Mouse (Mus musculus): ENCODE measurements around the gene Serinc3. TPM values are rescaled to one million over a fixed set of nuclear protein-coding genes. Genes with fewer than 3 reads are reported as not detected.

Gene Serinc3
- polyA plus RNA-seq, 1 experiment from 2014 or later = 33.6 TPM

DNA sequence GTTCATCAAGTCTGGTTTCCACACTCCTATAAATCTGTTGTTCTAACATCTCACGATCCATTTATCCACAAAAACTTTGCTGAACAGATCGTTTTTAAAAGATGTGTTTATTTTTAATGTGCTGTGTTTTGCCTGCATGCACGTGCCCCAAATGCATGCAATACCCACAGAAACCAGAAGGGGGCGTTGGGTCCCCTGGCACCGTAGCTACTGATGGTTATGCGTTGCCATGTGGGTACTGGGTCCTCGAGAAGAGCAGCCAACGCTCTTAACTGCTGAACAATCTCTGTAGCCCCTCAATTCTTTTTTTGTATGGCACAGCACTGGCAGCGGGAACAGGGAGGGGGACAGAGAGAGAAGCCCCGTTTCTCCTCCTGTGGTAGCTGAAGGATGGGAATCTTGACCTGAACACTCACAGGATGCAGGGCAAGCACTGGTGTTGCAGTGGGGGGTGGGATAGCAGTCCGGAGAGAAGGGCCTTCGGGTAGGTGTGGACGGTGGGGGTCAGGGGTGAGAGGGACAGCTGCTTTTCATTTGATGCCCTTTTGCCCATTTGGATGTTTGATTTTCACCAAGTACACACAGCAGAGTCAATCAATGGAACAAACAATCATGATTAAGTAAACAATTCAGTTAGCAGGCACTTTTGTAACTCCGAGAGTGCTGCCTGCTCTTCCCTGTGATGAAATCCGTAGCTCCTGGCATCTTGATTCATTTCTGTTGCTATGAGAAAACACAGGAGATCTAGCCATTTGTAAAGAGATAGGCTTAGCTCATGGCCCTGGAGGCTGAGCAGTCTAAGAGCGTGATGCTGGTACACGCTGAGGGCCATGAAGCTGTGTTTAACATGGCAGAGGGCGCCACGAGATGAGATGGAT, 58.3 kb downstream of the Serinc3 start:
- Histone ChIP-seq H3K27me3 (replicated peaks) (no peaks in the 10 kb centered on the region), H3K36me3 (no peaks in the 10 kb centered on the region), H3K9me3 (replicated peaks) (no peaks in the 10 kb centered on the region), H3K4me1 (0 out of 2 replicates have a peak, but pooled peaks cover 4% of the 10 kb centered on the region), H3K9ac (replicated peaks) (no peak overlapping the region), H3K4me2 (no peak overlapping the region), H3K27ac (replicated peaks) (no peak overlapping the region), H3K4me3 (replicated peaks) (no peak overlapping the region)
- no peak for ATAC-seq (ENCODE audit: low FRiP score)
- 49% methylated on average over 19 of the region's 19 CpGs for WGBS

GRCm38 (mm10) chr2:163584088-163584426, 60.9 kb downstream of the Serinc3 start:
- 80% methylated on average over 10 of the region's 10 CpGs for WGBS
- no peaks in the 10 kb centered on the region for H3K27me3 ChIP-seq (replicated peaks)
- ATAC-seq (ENCODE audit: low FRiP score) = no peak

GRCm38 (mm10) chr2:163583226-163584087, 61.5 kb downstream of the Serinc3 start:
- no peak for ATAC-seq (ENCODE audit: low FRiP score)
- WGBS = 85% methylated on average over 10 of the region's 10 CpGs
- no peaks in the 10 kb centered on the region for H3K9me3 ChIP-seq (replicated peaks)

More at GRCm38 (mm10) chr2:163584088-163584426, 60.9 kb downstream of the Serinc3 start:
- Histone ChIP-seq H3K27ac (replicated peaks) (no peak overlapping the region), H3K4me2 (no peak overlapping the region), H3K9ac (replicated peaks) (no peak overlapping the region), H3K36me3 (no peaks in the 10 kb centered on the region), H3K4me1 (0 out of 2 replicates have a peak, but pooled peaks cover 4% of the 10 kb centered on the region), H3K9me3 (replicated peaks) (no peaks in the 10 kb centered on the region), H3K4me3 (replicated peaks) (no peak overlapping the region)

DNA sequence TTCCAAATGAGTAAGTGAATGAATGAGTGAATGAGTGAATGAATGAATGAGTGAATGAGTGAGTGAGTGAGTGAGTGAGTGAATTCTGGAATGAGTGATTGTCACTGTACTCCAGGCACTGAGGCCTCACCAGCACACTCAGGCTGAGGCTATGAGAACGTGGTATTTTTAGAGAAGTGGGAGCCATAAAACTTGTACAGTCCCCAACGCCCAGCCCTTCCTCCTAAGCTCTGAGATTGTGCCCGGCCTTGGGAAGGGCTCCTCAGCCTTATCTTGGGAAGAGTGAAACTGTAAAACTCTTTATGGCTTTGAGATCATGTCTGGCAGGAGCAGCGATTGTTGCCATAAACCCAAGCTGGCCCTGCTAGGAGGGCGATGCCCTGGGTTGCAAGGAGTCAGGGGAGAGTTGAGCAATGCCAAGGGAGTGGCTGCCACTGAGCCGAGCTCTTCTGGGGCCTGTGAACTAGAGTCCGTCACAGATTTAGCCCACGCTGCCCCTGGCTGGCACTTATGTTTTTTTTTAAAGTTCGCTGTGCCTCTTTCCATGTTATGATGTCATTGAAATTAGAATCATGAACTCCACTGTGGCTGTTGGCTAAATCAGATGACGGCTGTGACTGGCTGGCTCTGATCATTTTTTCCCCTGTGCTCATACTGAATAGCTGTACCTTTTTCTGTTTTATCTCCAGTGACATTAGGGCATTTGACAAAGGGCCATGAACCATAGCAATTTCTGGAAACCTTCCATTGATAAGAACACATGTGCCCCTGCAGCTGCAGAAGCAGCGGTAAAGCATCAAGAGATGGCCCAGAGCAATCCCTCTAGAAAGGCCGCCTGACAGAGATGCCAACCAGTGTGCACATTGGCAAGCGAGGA, 64.6 kb downstream of the Serinc3 start:
- no peaks in the 10 kb centered on the region for H3K9me3 ChIP-seq (replicated peaks)
- H3K27me3 ChIP-seq (replicated peaks) = no peaks in the 10 kb centered on the region
- H3K36me3 ChIP-seq = no peaks in the 10 kb centered on the region
- WGBS = 72% methylated on average over 13 of the region's 13 CpGs
- no peak overlapping the region for H3K4me2 ChIP-seq
- ATAC-seq (ENCODE audit: low FRiP score) = no peak
- H3K9ac ChIP-seq (replicated peaks) = no peak overlapping the region
- no peaks in the 10 kb centered on the region for H3K4me1 ChIP-seq
- no peak overlapping the region for H3K4me3 ChIP-seq (replicated peaks)
- no peak overlapping the region for H3K27ac ChIP-seq (replicated peaks)

More at GRCm38 (mm10) chr2:163583226-163584087, 61.5 kb downstream of the Serinc3 start:
- H3K4me3 ChIP-seq (replicated peaks) = no peak overlapping the region
- no peaks in the 10 kb centered on the region for H3K27me3 ChIP-seq (replicated peaks)
- H3K36me3 ChIP-seq = no peaks in the 10 kb centered on the region
- H3K4me2 ChIP-seq = no peak overlapping the region
- no peak overlapping the region for H3K27ac ChIP-seq (replicated peaks)
- no peak overlapping the region for H3K9ac ChIP-seq (replicated peaks)
- 0 out of 2 replicates have a peak, but pooled peaks cover 4% of the 10 kb centered on the region for H3K4me1 ChIP-seq

DNA sequence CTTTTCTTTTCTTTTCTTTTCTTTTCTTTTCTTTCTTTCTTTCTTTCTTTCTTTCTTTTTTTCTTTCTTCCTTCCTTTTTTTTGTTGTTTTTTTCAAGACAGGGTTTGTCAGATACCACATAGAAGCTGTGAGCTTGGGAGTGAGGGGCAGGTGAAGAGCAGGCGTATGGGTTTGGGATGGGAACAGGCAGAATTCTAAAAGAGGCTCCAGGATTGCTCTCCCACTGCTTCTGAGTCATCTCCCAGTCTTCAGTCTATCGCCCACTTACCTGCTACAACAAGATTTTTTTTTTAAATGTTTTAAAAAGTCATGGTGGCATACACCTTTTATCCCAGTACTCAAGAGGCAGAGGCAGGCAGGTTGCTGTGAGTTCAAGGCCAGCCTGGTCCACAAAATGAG, 66.9 kb downstream of the Serinc3 start:
- 82% methylated on average over 2 of the region's 2 CpGs for WGBS
- Histone ChIP-seq H3K9me3 (replicated peaks) (no peaks in the 10 kb centered on the region), H3K4me3 (replicated peaks) (no peak overlapping the region), H3K36me3 (no peaks in the 10 kb centered on the region), H3K9ac (replicated peaks) (no peak overlapping the region), H3K27me3 (replicated peaks) (no peaks in the 10 kb centered on the region), H3K4me2 (no peak overlapping the region), H3K4me1 (no peaks in the 10 kb centered on the region), H3K27ac (replicated peaks) (no peak overlapping the region)
- ATAC-seq (ENCODE audit: low FRiP score) = no peak

DNA sequence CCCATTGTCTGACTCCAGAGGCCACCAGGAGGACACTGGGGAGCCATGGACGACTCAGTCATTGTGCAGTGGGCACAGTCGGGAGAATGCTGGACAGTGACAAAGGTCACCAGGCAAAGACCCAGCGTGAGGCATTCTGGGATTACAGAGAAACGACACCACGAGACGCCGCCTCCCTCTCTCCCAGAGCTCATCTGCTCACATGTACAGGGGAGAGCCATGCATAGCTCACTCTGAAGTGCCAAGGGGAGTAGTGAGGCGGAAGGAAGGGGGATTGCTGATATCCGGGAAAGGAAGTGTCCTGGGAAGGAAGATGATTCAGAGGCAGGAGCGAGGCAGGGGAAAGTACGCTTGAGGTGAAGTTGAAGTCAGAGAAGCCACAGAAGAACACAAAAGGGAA, 69.7 kb downstream of the Serinc3 start:
- H3K4me3 ChIP-seq (replicated peaks) = no peak overlapping the region
- no peaks in the 10 kb centered on the region for H3K36me3 ChIP-seq
- no peaks in the 10 kb centered on the region for H3K9me3 ChIP-seq (replicated peaks)
- H3K9ac ChIP-seq (replicated peaks) = no peak overlapping the region
- H3K27me3 ChIP-seq (replicated peaks) = no peaks in the 10 kb centered on the region
- 51% methylated on average over 11 of the region's 11 CpGs for WGBS
- H3K4me2 ChIP-seq = no peak overlapping the region
- H3K4me1 ChIP-seq = no peaks in the 10 kb centered on the region
- H3K27ac ChIP-seq (replicated peaks) = no peak overlapping the region
- ATAC-seq (ENCODE audit: low FRiP score) = no peak

GRCm38 (mm10) chr2:163574321-163574720, 70.6 kb downstream of the Serinc3 start:
- Histone ChIP-seq H3K4me3 (replicated peaks) (no peak overlapping the region), H3K4me1 (no peaks in the 10 kb centered on the region), H3K4me2 (no peak overlapping the region), H3K27ac (replicated peaks) (no peak overlapping the region), H3K9ac (replicated peaks) (no peak overlapping the region), H3K36me3 (no peaks in the 10 kb centered on the region), H3K27me3 (replicated peaks) (no peaks in the 10 kb centered on the region), H3K9me3 (replicated peaks) (no peaks in the 10 kb centered on the region)
- no peak for ATAC-seq (ENCODE audit: low FRiP score)
- 85% methylated on average over 3 of the region's 3 CpGs for WGBS

Other genes starting within 250 kb of the Serinc3 start
- 0.96 and 2.0 TPM in 2 replicates for gene Jph2, start 247.1 kb downstream of the Serinc3 start, polyA plus RNA-seq (2015; fragmentation: Nextera tagmentation; extraction: Ambion mirVana)
- gene Oser1, start 220.4 kb downstream of the Serinc3 start, polyA plus RNA-seq (2015; fragmentation: Nextera tagmentation; extraction: Ambion mirVana) = 72.6 and 82.1 TPM in 2 replicates
- gene Gdap1l1, start 206.7 kb downstream of the Serinc3 start, polyA plus RNA-seq (2015; fragmentation: Nextera tagmentation; extraction: Ambion mirVana) = 108 and 129 TPM in 2 replicates
- 17.1 and 18.3 TPM in 2 replicates for gene Fitm2, start 172.5 kb downstream of the Serinc3 start, polyA plus RNA-seq (2015; fragmentation: Nextera tagmentation; extraction: Ambion mirVana)
- gene R3hdml, start 152.8 kb downstream of the Serinc3 start, polyA plus RNA-seq (2015; fragmentation: Nextera tagmentation; extraction: Ambion mirVana) = 0.18 TPM in 1 of 2 replicates, not detected in the other
- 0.04 and 5.2 TPM in 2 replicates for gene Hnf4a, start 138.3 kb downstream of the Serinc3 start, polyA plus RNA-seq (2015; fragmentation: Nextera tagmentation; extraction: Ambion mirVana)
- 37.5 and 39.1 TPM in 2 replicates for gene Ttpal, start 42.8 kb downstream of the Serinc3 start, polyA plus RNA-seq (2015; fragmentation: Nextera tagmentation; extraction: Ambion mirVana)
- 107 and 110 TPM in 2 replicates for gene Pkig, start 13.3 kb upstream of the Serinc3 start, polyA plus RNA-seq (2015; fragmentation: Nextera tagmentation; extraction: Ambion mirVana)
- gene Ada, start 105.1 kb upstream of the Serinc3 start, polyA plus RNA-seq (2015; fragmentation: Nextera tagmentation; extraction: Ambion mirVana) = 4.2 and 10.1 TPM in 2 replicates
- gene Ccn5, start 175.7 kb upstream of the Serinc3 start, polyA plus RNA-seq (2015; fragmentation: Nextera tagmentation; extraction: Ambion mirVana) = 0.31 and 0.54 TPM in 2 replicates
- 0.24 TPM in 1 of 2 replicates, not detected in the other for gene Kcnk15, start 208.5 kb upstream of the Serinc3 start, polyA plus RNA-seq (2015; fragmentation: Nextera tagmentation; extraction: Ambion mirVana)